Mouse (Mus musculus) stomach, postnatal 0 days (tissue): ENCODE results near the gene Camkv. TPM values are rescaled to one million over a fixed set of nuclear protein-coding genes. Genes with fewer than 3 reads are reported as not detected.

Experiments used
- ATAC-seq: fragments of 200-750 bp; cut with Nextera tagmentation; 2 replicates; pipeline ENCODE4 v1.8.0; 2017; ENCODE audit not compliant: low FRiP score, low TSS enrichment
- DNase-seq: peaks from one replicate; pipeline ENCODE4 v3.0.0-alpha.2; 2016; ENCODE audit warnings: low spot score
- H3K27ac ChIP-seq: fragments of 300-500 bp; sonication (generic); replicated peaks from 2 replicates; pipeline ENCODE4 v1.5.1; 2014; ENCODE audit warnings: mild to moderate bottlenecking, control low read depth
- H3K27me3 ChIP-seq: fragments of 300-500 bp; sonication (generic); 2 replicates; pipeline ENCODE4 v1.6.1; 2014; ENCODE audit warnings: low read length; ENCODE audit not compliant: control insufficient read depth, insufficient read depth
- H3K36me3 ChIP-seq: fragments of 300-500 bp; sonication (generic); 2 replicates; pipeline ENCODE4 v1.6.1; 2014; ENCODE audit warnings: low read length, mixed read lengths; ENCODE audit not compliant: control insufficient read depth, insufficient read depth
- H3K4me1 ChIP-seq: fragments of 300-500 bp; sonication (generic); replicated peaks from 2 replicates; pipeline ENCODE4 v1.6.1; 2014; ENCODE audit warnings: antibody characterized with exemption; ENCODE audit not compliant: control insufficient read depth, insufficient read depth
- H3K4me2 ChIP-seq: fragments of 300-500 bp; sonication (generic); replicated peaks from 2 replicates; pipeline ENCODE4 v1.6.1; 2014; ENCODE audit warnings: low read depth, mild to moderate bottlenecking, control low read depth, moderate library complexity
- H3K4me3 ChIP-seq: fragments of 300-500 bp; sonication (generic); 2 replicates; pipeline ENCODE4 v1.5.1; 2014; ENCODE audit warnings: low read depth, low read length, control low read depth
- H3K9ac ChIP-seq: fragments of 300-500 bp; sonication (generic); 2 replicates; pipeline ENCODE4 v1.6.1; 2014; ENCODE audit warnings: mild to moderate bottlenecking, low read length, control low read depth, mixed read lengths
- H3K9me3 ChIP-seq: fragments of 300-500 bp; sonication (generic); 2 replicates; pipeline ENCODE4 v1.6.1; 2016; ENCODE audit warnings: low read length; ENCODE audit not compliant: control insufficient read depth
- CTCF ChIP-seq: IDR thresholded peaks from 2 replicates; pipeline ENCODE4 v1.5.1; 2016; ENCODE audit warnings: antibody characterized with exemption, low read depth, mild to moderate bottlenecking, moderate library complexity
- EP300 ChIP-seq: optimal IDR thresholded peaks from 2 replicates; pipeline ENCODE3; 2016; ENCODE audit warnings: antibody characterized with exemption
- WGBS: fragments of 180-500 bp; shearing (Covaris S2); extraction: QIAGEN DNeasy Blood & Tissue Kit; methylation state at CpG from one replicate; pipeline ENCODE4 v1.1.7; 2014; 5-methylcytosine and 5-hydroxymethylcytosine counted together
- polyA plus RNA-seq: library from polyadenylated mRNA; unstranded; fragments of >200 nt; fragmentation: Nextera tagmentation; extraction: Ambion mirVana; gene quantifications from 2 replicates; pipeline ENCODE4 v1.2.1, GENCODE M21; 2015

The Camkv gene
- polyA plus RNA-seq, 1 experiment from 2014 or later, result 0.62 TPM

GRCm38 (mm10) chr9:107899855-107900254 is 35.6 kb upstream of the Camkv start:
- Histone ChIP-seq H3K9me3 (no peaks in the 10 kb centered on the region), H3K4me1 (no peaks in the 10 kb centered on the region), H3K4me2 (no peak overlapping the region), H3K4me3 (no peak overlapping the region), H3K9ac (no peak overlapping the region), H3K27me3 (no peaks in the 10 kb centered on the region), H3K27ac (no peak overlapping the region), H3K36me3 (peaks cover 6% of the 10 kb centered on the region; the same call in 1 of the 2 replicates)
- WGBS, result 77% methylated on average over 12 of the region's 12 CpGs
- DNase-seq (no peak), ATAC-seq (no peak)
- TF ChIP-seq CTCF (no peak), EP300 (no peak)

GRCm38 (mm10) chr9:107900840-107901626 is 34.4 kb upstream of the Camkv start:
- WGBS, result 23% methylated on average over 44 of the region's 44 CpGs
- Histone ChIP-seq H3K27me3 (no peaks in the 10 kb centered on the region), H3K36me3 (peaks cover 6% of the 10 kb centered on the region; the same call in 1 of the 2 replicates), H3K4me2 (peak overlapping the region; percentile 37), H3K9ac (no peak overlapping the region), H3K4me1 (peaks cover 4% of the 10 kb centered on the region; the same call in 1 of the 2 replicates), H3K9me3 (no peaks in the 10 kb centered on the region), H3K4me3 (peak overlapping the region; percentile 10; the same call in 1 of the 2 replicates), H3K27ac (no peak overlapping the region)
- ATAC-seq (peak; percentile 50), DNase-seq (peak; percentile 91)
- TF ChIP-seq CTCF, result peak; percentile 81
- no peak for TF ChIP-seq EP300

GRCm38 (mm10) chr9:107901627-107901914 is 33.9 kb upstream of the Camkv start:
- TF ChIP-seq CTCF, result no peak
- TF ChIP-seq EP300, result no peak
- H3K27ac ChIP-seq, result no peak overlapping the region
- peak overlapping the region; percentile 37; the same call in 1 of the 2 replicates for H3K4me2 ChIP-seq
- no peak overlapping the region for H3K9ac ChIP-seq
- 37% methylated on average over 17 of the region's 17 CpGs for WGBS
- H3K36me3 ChIP-seq, result peaks cover 6% of the 10 kb centered on the region; the same call in 1 of the 2 replicates
- ATAC-seq, result no peak
- 0 out of 2 replicates have a peak overlapping the region, but pooled peaks have one; percentile 10 for H3K4me3 ChIP-seq
- no peaks in the 10 kb centered on the region for H3K9me3 ChIP-seq
- DNase-seq, result no peak
- H3K4me1 ChIP-seq, result peaks cover 9% of the 10 kb centered on the region; the same call in 1 of the 2 replicates
- H3K27me3 ChIP-seq, result no peaks in the 10 kb centered on the region

GRCm38 (mm10) chr9:107904726-107905125 is 30.7 kb upstream of the Camkv start:
- 0% methylated on average over 4 of the region's 4 CpGs for WGBS

GRCm38 (mm10) chr9:107906252-107906966 is 29.1 kb upstream of the Camkv start, which contains the start of gene Mst1r:
Gene Mst1r (plus strand): TSS chr9:107906873.
- peak within 1 kb of the TSS; percentile 51 for H3K4me3 ChIP-seq
- TF ChIP-seq EP300 (no peak), CTCF (no peak)
- ATAC-seq (peak; percentile 67), DNase-seq (peak; percentile 94)
- H3K9ac ChIP-seq, result peak within 1 kb of the TSS; percentile 72
- H3K4me2 ChIP-seq, result peak within 1 kb of the TSS; percentile 91
- peaks cover 9% of the 10 kb centered on the region for H3K4me1 ChIP-seq
- H3K27me3 ChIP-seq, result no peaks in the 10 kb centered on the region
- H3K27ac ChIP-seq, result peak within 1 kb of the TSS; percentile 96
- peaks cover under 1% of the 10 kb centered on the region; the same call in 1 of the 2 replicates for H3K36me3 ChIP-seq
- 18% methylated on average over 14 of the region's 19 CpGs for WGBS
- H3K9me3 ChIP-seq, result no peaks in the 10 kb centered on the region

More at GRCm38 (mm10) chr9:107904726-107905125, 30.7 kb upstream of the Camkv start:
- Histone ChIP-seq H3K4me3 (no peak overlapping the region), H3K9ac (no peak overlapping the region), H3K4me2 (no peak overlapping the region), H3K36me3 (peaks cover 2% of the 10 kb centered on the region; the same call in 1 of the 2 replicates), H3K27ac (peak overlapping the region; percentile 96), H3K27me3 (no peaks in the 10 kb centered on the region), H3K4me1 (peaks cover 9% of the 10 kb centered on the region; the same call in 1 of the 2 replicates), H3K9me3 (no peaks in the 10 kb centered on the region)
- TF ChIP-seq EP300 (peak; percentile 47), CTCF (peak; percentile 99)
- ATAC-seq (peak; percentile 8; the same call in 1 of the 2 replicates), DNase-seq (peak; percentile 90)
